Mouse (Mus musculus): ENCODE data around the gene Selenof. TPM values are rescaled to one million over a fixed set of nuclear protein-coding genes. Genes with fewer than 3 reads are reported as not detected.
"Not testable (repeated sequence)": the region's sequence is repeated elsewhere in the genome, so short reads cannot be mapped to it uniquely, and the experiment has no call there.

Selenof gene
- polyA plus RNA-seq, 1 experiment, result 2.4 TPM

GRCm38 (mm10) chr3:144586731-144587130, 16.6 kb downstream of the Selenof start:
- Histone ChIP-seq H3K4me3 (replicated peaks) (no peak overlapping the region), H3K9me3 (ENCODE audit: control insufficient read depth, low read length) (no peaks in the 10 kb centered on the region), H3K27me3 (ENCODE audit: control insufficient read depth) (no peaks in the 10 kb centered on the region), H3K36me3 (ENCODE audit: control insufficient read depth) (peaks cover 82% of the 10 kb centered on the region), H3K4me1 (ENCODE audit: control insufficient read depth) (peaks cover 14% of the 10 kb centered on the region)
- TF ChIP-seq GATA1 (IDR thresholded peaks at IDR 0.05; ENCODE audit: low read length) (no peak), TAL1 (IDR thresholded peaks at IDR 0.05; ENCODE audit: low read length) (no peak)

DNA sequence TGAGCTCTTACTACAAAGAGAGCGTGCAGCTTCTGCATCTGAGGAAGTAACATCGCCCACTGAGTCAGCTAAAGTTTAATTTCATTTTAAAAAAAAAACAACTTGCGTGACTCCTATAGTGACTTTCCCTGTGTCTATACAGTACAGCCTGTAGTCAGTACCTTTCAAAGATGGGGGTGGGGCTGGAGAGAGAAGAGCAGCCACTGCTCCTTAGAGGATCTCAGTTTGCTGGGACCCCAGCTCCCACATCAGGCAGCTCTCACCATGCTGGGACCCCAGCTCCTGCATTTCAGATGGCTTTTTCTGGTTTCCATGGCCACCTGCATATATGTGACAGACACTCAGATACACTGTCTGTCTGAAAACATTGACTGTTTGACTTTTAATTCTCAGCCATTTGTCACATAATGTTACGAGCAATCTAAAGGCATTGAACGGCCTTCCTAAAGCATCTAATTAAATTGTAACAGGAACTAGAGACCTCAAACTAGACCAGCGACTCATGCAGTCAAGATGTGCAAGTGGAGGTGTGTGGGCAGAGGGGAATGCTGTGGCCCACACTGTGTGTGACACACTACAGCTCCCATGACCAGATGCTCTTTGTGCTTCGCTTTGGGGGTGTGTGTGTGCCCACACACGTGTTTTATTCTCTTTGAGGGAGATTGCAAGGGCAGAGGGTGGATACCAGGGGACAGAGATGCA, 19.2 kb downstream of the Selenof start:
- Histone ChIP-seq H3K27me3 (ENCODE audit: control insufficient read depth) (no peaks in the 10 kb centered on the region), H3K4me3 (replicated peaks) (no peak overlapping the region), H3K4me1 (ENCODE audit: control insufficient read depth) (peaks cover 13% of the 10 kb centered on the region), H3K9me3 (ENCODE audit: control insufficient read depth, low read length) (no peaks in the 10 kb centered on the region), H3K36me3 (ENCODE audit: control insufficient read depth) (peaks cover 74% of the 10 kb centered on the region)
- TF ChIP-seq TAL1 (IDR thresholded peaks at IDR 0.05; ENCODE audit: low read length), result no peak
- no peak for TF ChIP-seq GATA1 (IDR thresholded peaks at IDR 0.05; ENCODE audit: low read length)

GRCm38 (mm10) chr3:144592992-144593785, 23.1 kb downstream of the Selenof start:
- no peak for TF ChIP-seq GATA1 (IDR thresholded peaks at IDR 0.05; ENCODE audit: low read length)
- no peak for TF ChIP-seq TAL1 (IDR thresholded peaks at IDR 0.05; ENCODE audit: low read length)
- H3K9me3 ChIP-seq (ENCODE audit: control insufficient read depth, low read length), result peaks cover 6% of the 10 kb centered on the region
- H3K36me3 ChIP-seq (ENCODE audit: control insufficient read depth), result peaks cover 84% of the 10 kb centered on the region
- H3K27me3 ChIP-seq (ENCODE audit: control insufficient read depth), result no peaks in the 10 kb centered on the region
- peaks cover 13% of the 10 kb centered on the region for H3K4me1 ChIP-seq (ENCODE audit: control insufficient read depth)
- no peak overlapping the region for H3K4me3 ChIP-seq (replicated peaks)

DNA sequence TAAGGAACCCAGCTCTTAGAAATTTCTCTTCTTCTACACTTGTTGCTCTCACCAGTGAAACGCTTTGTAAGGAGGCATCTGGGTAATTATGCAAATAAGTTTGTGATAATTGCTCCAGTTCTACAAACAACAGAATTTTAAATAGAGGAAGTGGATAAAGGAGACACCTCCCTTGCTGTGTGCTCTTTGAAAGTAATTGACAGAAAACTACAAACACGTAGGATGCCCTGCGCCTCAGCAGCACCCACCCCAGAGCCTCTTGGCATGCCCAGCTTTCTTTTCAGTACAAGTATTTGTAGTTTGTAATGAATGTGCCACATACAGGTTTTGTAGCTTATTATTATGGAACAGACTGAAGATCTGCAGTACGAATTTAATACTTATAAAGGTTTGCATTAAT, 27.0 kb downstream of the Selenof start:
- Histone ChIP-seq H3K27me3 (ENCODE audit: control insufficient read depth) (no peaks in the 10 kb centered on the region), H3K4me1 (ENCODE audit: control insufficient read depth) (peaks cover 14% of the 10 kb centered on the region), H3K4me3 (replicated peaks) (no peak overlapping the region), H3K9me3 (ENCODE audit: control insufficient read depth, low read length) (peaks cover 17% of the 10 kb centered on the region), H3K36me3 (ENCODE audit: control insufficient read depth) (peaks cover 78% of the 10 kb centered on the region)
- TF ChIP-seq GATA1 (IDR thresholded peaks at IDR 0.05; ENCODE audit: low read length) (no peak), TAL1 (IDR thresholded peaks at IDR 0.05; ENCODE audit: low read length) (no peak)

GRCm38 (mm10) chr3:144597790-144598467, 27.8 kb downstream of the Selenof start:
- peaks cover 75% of the 10 kb centered on the region for H3K36me3 ChIP-seq (ENCODE audit: control insufficient read depth)
- H3K9me3 ChIP-seq (ENCODE audit: control insufficient read depth, low read length), result peaks cover 17% of the 10 kb centered on the region

GRCm38 (mm10) chr3:144602413-144602812, 32.3 kb downstream of the Selenof start:
- no peaks in the 10 kb centered on the region for H3K27me3 ChIP-seq (ENCODE audit: control insufficient read depth)
- H3K9me3 ChIP-seq (ENCODE audit: control insufficient read depth, low read length), result peaks cover 17% of the 10 kb centered on the region
- peaks cover 38% of the 10 kb centered on the region for H3K36me3 ChIP-seq (ENCODE audit: control insufficient read depth)
- H3K4me1 ChIP-seq (ENCODE audit: control insufficient read depth), result peaks cover 10% of the 10 kb centered on the region
- TF ChIP-seq TAL1 (IDR thresholded peaks at IDR 0.05; ENCODE audit: low read length) (no peak), GATA1 (IDR thresholded peaks at IDR 0.05; ENCODE audit: low read length) (no peak)
- no peak overlapping the region for H3K4me3 ChIP-seq (replicated peaks)

More at GRCm38 (mm10) chr3:144597790-144598467, 27.8 kb downstream of the Selenof start:
- no peak for TF ChIP-seq TAL1 (IDR thresholded peaks at IDR 0.05; ENCODE audit: low read length)
- no peak for TF ChIP-seq GATA1 (IDR thresholded peaks at IDR 0.05; ENCODE audit: low read length)
- H3K4me3 ChIP-seq (replicated peaks), result no peak overlapping the region
- peaks cover 13% of the 10 kb centered on the region for H3K4me1 ChIP-seq (ENCODE audit: control insufficient read depth)
- no peaks in the 10 kb centered on the region for H3K27me3 ChIP-seq (ENCODE audit: control insufficient read depth)

GRCm38 (mm10) chr3:144602819-144603218, 32.7 kb downstream of the Selenof start:
- no peak for TF ChIP-seq GATA1 (IDR thresholded peaks at IDR 0.05; ENCODE audit: low read length)
- TF ChIP-seq TAL1 (IDR thresholded peaks at IDR 0.05; ENCODE audit: low read length), result no peak
- Histone ChIP-seq H3K27me3 (ENCODE audit: control insufficient read depth) (no peaks in the 10 kb centered on the region), H3K4me3 (replicated peaks) (no peak overlapping the region), H3K4me1 (ENCODE audit: control insufficient read depth) (peaks cover 14% of the 10 kb centered on the region), H3K36me3 (ENCODE audit: control insufficient read depth) (peaks cover 34% of the 10 kb centered on the region), H3K9me3 (ENCODE audit: control insufficient read depth, low read length) (peaks cover 15% of the 10 kb centered on the region)

- Histone ChIP-seq H3K4me3 (replicated peaks) (no peak overlapping the region), H3K4me1 (ENCODE audit: control insufficient read depth) (peaks cover 21% of the 10 kb centered on the region), H3K9me3 (ENCODE audit: control insufficient read depth, low read length) (peaks cover 8% of the 10 kb centered on the region), H3K27me3 (ENCODE audit: control insufficient read depth) (no peaks in the 10 kb centered on the region), H3K36me3 (ENCODE audit: control insufficient read depth) (peaks cover 26% of the 10 kb centered on the region)
- TF ChIP-seq GATA1 (IDR thresholded peaks at IDR 0.05; ENCODE audit: low read length) (no peak), TAL1 (IDR thresholded peaks at IDR 0.05; ENCODE audit: low read length) (no peak)
These were observed 33.5 kb downstream of the Selenof start for GRCm38 (mm10) chr3:144603558-144603957.

DNA sequence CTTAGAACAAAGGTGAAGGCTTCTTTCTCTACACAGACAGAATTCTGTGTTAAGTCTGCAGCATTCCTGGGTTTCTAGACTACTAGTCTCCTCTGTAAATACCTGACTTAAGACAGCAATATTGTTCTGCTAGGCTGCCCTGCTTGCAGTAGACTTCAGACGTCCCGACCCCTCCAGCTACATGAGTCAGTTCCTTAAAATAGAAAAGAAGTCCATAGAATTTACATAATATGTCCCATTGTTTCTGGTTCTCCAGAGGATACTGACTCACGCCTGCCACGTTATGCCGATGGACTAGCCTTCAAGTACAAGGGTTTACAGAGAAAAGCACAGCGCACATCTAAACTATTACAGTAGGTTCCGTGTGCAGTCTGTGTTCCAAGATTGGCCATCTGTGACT, 34.1 kb downstream of the Selenof start:
- peaks cover 22% of the 10 kb centered on the region for H3K4me1 ChIP-seq (ENCODE audit: control insufficient read depth)
- peaks cover 20% of the 10 kb centered on the region for H3K36me3 ChIP-seq (ENCODE audit: control insufficient read depth)
- TF ChIP-seq TAL1 (IDR thresholded peaks at IDR 0.05; ENCODE audit: low read length) (no peak), GATA1 (IDR thresholded peaks at IDR 0.05; ENCODE audit: low read length) (no peak)
- H3K4me3 ChIP-seq (replicated peaks), result no peak overlapping the region
- H3K9me3 ChIP-seq (ENCODE audit: control insufficient read depth, low read length), result peaks cover 1% of the 10 kb centered on the region
- no peaks in the 10 kb centered on the region for H3K27me3 ChIP-seq (ENCODE audit: control insufficient read depth)

DNA sequence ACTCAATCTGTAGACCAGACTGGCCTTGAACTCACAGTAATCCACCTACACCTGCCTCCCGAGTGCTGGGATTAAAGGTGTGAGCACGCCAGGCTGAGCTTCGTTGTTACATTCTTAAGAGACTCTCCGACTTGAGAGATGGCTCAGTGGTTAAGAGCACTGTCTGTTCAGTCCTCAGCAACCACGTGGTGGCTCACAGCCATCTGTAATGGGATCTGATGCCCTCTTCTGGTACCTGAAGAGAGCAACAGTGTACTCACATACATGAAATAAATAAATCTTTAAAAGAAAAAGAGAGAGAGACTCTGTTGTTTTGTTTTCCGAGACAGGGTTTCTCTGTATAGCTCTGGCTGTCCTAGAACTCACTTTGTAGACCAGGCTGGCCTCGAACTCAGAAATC, 35.7 kb downstream of the Selenof start:
- H3K4me1 ChIP-seq (ENCODE audit: control insufficient read depth), result peaks cover 33% of the 10 kb centered on the region
- not testable (repeated sequence) for H3K9me3 ChIP-seq (ENCODE audit: control insufficient read depth, low read length)

More for the DNA sequence above, 35.7 kb downstream of the Selenof start:
- not testable (repeated sequence) for H3K27me3 ChIP-seq (ENCODE audit: control insufficient read depth); H3K36me3 ChIP-seq (ENCODE audit: control insufficient read depth); H3K4me3 ChIP-seq (replicated peaks)

Data from erythroblast, embryonic 14.5 days (primary cell).